Mouse (Mus musculus) stomach, postnatal 0 days (tissue): ENCODE results near the gene Slc16a13.
A peak's percentile ranks its signal among the peaks of the same experiment; 100 is the strongest.

Experiments
- CTCF ChIP-seq: IDR thresholded peaks from 2 replicates; pipeline ENCODE4 v1.5.1; 2016; ENCODE audit warnings: antibody characterized with exemption, low read depth, mild to moderate bottlenecking, moderate library complexity
- EP300 ChIP-seq: optimal IDR thresholded peaks from 2 replicates; pipeline ENCODE3; 2016; ENCODE audit warnings: antibody characterized with exemption

- TF ChIP-seq CTCF (peak; percentile 93), EP300 (no peak)
Measured at GRCm38 (mm10) chr11:70247136-70247845, 26.4 kb upstream of the Slc16a13 start.
